Mouse (Mus musculus): ENCODE results near the gene Gm11232. TPM values are rescaled to one million over a fixed set of nuclear protein-coding genes. Genes with fewer than 3 reads are reported as not detected.

Gene Gm11232
- 0.16 TPM in 1 of 2 replicates, not detected in the other for polyA plus RNA-seq (2014; fragmentation: Nextera tagmentation; extraction: Ambion mirVana)

DNA sequence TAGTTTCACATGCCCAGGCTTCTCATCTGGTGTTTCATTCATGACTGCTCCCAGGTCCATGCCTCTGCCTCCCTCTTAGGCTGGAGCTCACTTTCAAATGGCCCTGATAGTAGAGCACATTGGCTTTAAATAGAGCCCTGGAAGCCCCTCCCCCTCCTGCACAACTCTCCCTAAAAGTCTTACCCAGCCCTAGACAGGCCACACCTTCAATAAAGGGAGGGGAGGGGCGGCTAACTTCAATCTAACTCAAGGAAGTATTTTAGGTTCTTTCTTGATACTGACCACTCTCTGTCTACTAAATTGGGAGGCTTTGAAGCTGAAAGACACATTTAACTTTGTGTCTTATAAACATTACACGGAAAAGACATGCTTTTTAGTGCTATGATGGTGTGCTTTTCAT is at the start of gene Gm11232:
Gene Gm11232 (minus strand): TSS at position 101 of the 400 bp plus-strand sequence.
- Histone ChIP-seq H3K4me2 (ENCODE audit: low read depth, low read length, severe bottlenecking) (no peak within 1 kb of the TSS), H3K27ac (ENCODE audit: low read depth, low read length) (no peak within 1 kb of the TSS), H3K4me3 (ENCODE audit: low read depth, low read length) (no peak within 1 kb of the TSS), H3K27me3 (ENCODE audit: control insufficient read depth, insufficient read depth, low read length) (no peaks in the 10 kb centered on the region; the same call in 1 of the 2 replicates), H3K4me1 (replicated peaks; ENCODE audit: control insufficient read depth, insufficient read depth, low read length) (no peaks in the 10 kb centered on the region), H3K36me3 (ENCODE audit: control insufficient read depth, insufficient read depth, low read length) (no peaks in the 10 kb centered on the region), H3K9ac (ENCODE audit: low read length) (no peak within 1 kb of the TSS), H3K9me3 (ENCODE audit: control insufficient read depth, low read length) (no peaks in the 10 kb centered on the region)
- DNase-seq (ENCODE audit: low spot score) (no peak), ATAC-seq (replicated peaks; ENCODE audit: low FRiP score) (no peak)
- 75% methylated on average over 2 of the region's 2 CpGs for WGBS

DNA sequence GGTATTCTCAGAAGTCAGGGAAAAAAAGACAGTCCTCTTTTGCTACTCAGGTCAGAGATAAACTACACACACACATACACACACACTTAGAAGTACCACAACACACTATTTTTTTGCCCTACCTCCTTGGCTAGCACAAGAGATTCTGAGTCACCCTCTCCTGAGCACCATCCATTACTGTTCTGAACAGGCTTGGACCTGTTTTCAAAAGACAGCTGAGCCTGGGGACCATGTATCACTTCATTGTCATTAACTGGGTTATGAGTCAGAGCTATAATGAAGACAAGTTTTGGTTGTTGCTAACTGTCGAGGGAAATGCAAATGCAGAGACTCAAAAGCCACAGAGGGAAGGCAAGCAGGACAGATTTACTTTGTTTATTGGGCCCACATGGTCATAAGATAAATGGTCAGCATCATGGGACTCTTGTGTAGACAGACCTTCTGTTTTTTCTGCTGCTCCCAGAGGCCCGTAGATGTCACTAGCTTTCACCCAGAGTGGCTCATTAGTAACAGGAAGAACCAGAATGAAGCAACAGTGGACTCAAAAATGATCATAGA is 48.3 kb upstream of the Gm11232 start:
- H3K4me2 ChIP-seq (ENCODE audit: low read depth, low read length, severe bottlenecking) = no peak overlapping the region
- H3K27ac ChIP-seq (ENCODE audit: low read depth, low read length) = no peak overlapping the region
- H3K27me3 ChIP-seq (ENCODE audit: control insufficient read depth, insufficient read depth, low read length) = no peaks in the 10 kb centered on the region
- no peaks in the 10 kb centered on the region for H3K9me3 ChIP-seq (ENCODE audit: control insufficient read depth, low read length)
- no peaks in the 10 kb centered on the region for H3K4me1 ChIP-seq (replicated peaks; ENCODE audit: control insufficient read depth, insufficient read depth, low read length)
- no peaks in the 10 kb centered on the region for H3K36me3 ChIP-seq (ENCODE audit: control insufficient read depth, insufficient read depth, low read length)
- H3K4me3 ChIP-seq (ENCODE audit: low read depth, low read length) = no peak overlapping the region
- 86% methylated on average over 2 of the region's 2 CpGs for WGBS
- ATAC-seq (replicated peaks; ENCODE audit: low FRiP score) = no peak
- no peak for DNase-seq (ENCODE audit: low spot score)
- no peak overlapping the region for H3K9ac ChIP-seq (ENCODE audit: low read length)

GRCm38 (mm10) chr4:71765529-71765928 is 7.8 kb upstream of the Gm11232 start:
- Histone ChIP-seq H3K4me3 (ENCODE audit: low read depth, low read length) (no peak overlapping the region), H3K4me2 (ENCODE audit: low read depth, low read length, severe bottlenecking) (no peak overlapping the region), H3K9ac (ENCODE audit: low read length) (no peak overlapping the region), H3K4me1 (replicated peaks; ENCODE audit: control insufficient read depth, insufficient read depth, low read length) (0 out of 2 replicates have a peak, but pooled peaks cover 3% of the 10 kb centered on the region), H3K9me3 (ENCODE audit: control insufficient read depth, low read length) (no peaks in the 10 kb centered on the region), H3K36me3 (ENCODE audit: control insufficient read depth, insufficient read depth, low read length) (no peaks in the 10 kb centered on the region), H3K27ac (ENCODE audit: low read depth, low read length) (no peak overlapping the region), H3K27me3 (ENCODE audit: control insufficient read depth, insufficient read depth, low read length) (no peaks in the 10 kb centered on the region)
- DNase-seq (ENCODE audit: low spot score) = no peak
- 45% methylated on average over 1 of the region's 1 CpGs for WGBS
- ATAC-seq (replicated peaks; ENCODE audit: low FRiP score) = peak; percentile 39

- H3K4me3 ChIP-seq (ENCODE audit: low read depth, low read length) = no peak overlapping the region
- 8% methylated on average over 3 of the region's 3 CpGs for WGBS
- ATAC-seq (replicated peaks; ENCODE audit: low FRiP score) = peak; percentile 97
- peak; percentile 65 for DNase-seq (ENCODE audit: low spot score)
- no peaks in the 10 kb centered on the region for H3K9me3 ChIP-seq (ENCODE audit: control insufficient read depth, low read length)
- H3K9ac ChIP-seq (ENCODE audit: low read length) = no peak overlapping the region
- no peaks in the 10 kb centered on the region for H3K36me3 ChIP-seq (ENCODE audit: control insufficient read depth, insufficient read depth, low read length)
- no peak overlapping the region for H3K27ac ChIP-seq (ENCODE audit: low read depth, low read length)
- 0 out of 2 replicates have a peak, but pooled peaks cover 3% of the 10 kb centered on the region for H3K4me1 ChIP-seq (replicated peaks; ENCODE audit: control insufficient read depth, insufficient read depth, low read length)
- no peak overlapping the region for H3K4me2 ChIP-seq (ENCODE audit: low read depth, low read length, severe bottlenecking)
- no peaks in the 10 kb centered on the region for H3K27me3 ChIP-seq (ENCODE audit: control insufficient read depth, insufficient read depth, low read length)
Measured at GRCm38 (mm10) chr4:71765071-71765470, 7.3 kb upstream of the Gm11232 start.

DNA sequence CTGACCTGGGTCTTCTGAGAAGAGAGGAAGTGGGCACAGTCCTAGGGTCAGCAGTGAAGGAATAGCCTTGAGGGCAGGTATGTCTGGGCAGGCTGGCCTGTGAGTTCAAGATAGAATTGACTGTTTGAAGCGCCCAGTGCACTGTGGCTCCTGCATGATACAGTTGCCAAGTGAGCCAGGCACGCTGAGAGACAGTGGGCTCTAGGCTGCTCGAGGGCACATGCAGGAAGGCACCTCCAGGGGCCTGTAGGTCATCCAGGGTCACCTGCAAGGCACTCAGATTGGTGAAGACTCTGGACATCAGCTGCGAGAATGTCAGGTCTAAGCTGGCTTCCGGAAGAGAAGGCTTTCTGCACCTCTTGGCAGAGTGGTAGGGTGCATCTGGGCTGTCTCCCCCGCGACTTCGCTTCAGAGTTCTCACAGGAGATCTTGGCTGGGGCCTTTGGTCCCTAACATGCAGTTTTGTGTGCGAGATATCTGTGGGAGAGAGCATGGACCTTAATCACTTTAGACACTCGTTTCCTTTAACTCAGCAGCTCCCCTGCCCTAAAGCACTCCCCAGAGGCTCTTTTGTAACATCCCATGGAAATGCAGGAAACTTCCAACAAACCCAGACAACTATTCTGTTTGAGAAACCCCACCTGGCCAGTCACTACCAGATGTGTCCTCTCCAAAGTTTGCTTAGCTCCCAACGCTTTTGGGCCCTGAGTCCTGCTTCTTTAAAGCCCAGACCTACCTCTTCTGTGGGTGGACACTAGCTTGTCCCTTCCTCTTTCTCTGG is 1.1 kb downstream of the Gm11232 start:
- no peak overlapping the region for H3K4me2 ChIP-seq (ENCODE audit: low read depth, low read length, severe bottlenecking)
- no peak overlapping the region for H3K9ac ChIP-seq (ENCODE audit: low read length)
- DNase-seq (ENCODE audit: low spot score) (no peak), ATAC-seq (replicated peaks; ENCODE audit: low FRiP score) (no peak)
- H3K9me3 ChIP-seq (ENCODE audit: control insufficient read depth, low read length) = no peaks in the 10 kb centered on the region
- H3K27me3 ChIP-seq (ENCODE audit: control insufficient read depth, insufficient read depth, low read length) = no peaks in the 10 kb centered on the region; the same call in 1 of the 2 replicates
- H3K4me1 ChIP-seq (replicated peaks; ENCODE audit: control insufficient read depth, insufficient read depth, low read length) = no peaks in the 10 kb centered on the region
- no peak overlapping the region for H3K27ac ChIP-seq (ENCODE audit: low read depth, low read length)
- H3K36me3 ChIP-seq (ENCODE audit: control insufficient read depth, insufficient read depth, low read length) = no peaks in the 10 kb centered on the region
- no peak overlapping the region for H3K4me3 ChIP-seq (ENCODE audit: low read depth, low read length)
- WGBS = 89% methylated on average over 11 of the region's 11 CpGs

DNA sequence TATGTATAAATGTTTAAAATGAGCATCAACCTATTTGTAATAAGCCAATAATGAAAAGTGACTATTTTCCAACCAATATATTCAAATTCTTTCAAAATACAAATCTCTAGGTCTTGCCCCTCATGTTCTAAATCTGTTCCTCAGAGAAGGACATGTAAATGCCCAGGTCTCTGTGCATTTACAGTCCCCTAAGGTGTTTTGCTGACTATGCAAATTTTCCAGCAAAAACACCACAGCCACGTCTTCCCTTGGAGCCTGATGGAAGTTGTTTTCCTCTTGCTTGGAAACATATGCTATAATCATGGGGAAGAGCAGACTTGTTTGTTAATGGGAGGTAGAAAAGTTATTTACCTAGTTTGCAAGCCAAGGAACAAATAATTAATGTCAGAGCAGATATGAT is 12.0 kb downstream of the Gm11232 start:
- ATAC-seq (replicated peaks; ENCODE audit: low FRiP score) (no peak), DNase-seq (ENCODE audit: low spot score) (no peak)
- H3K4me1 ChIP-seq (replicated peaks; ENCODE audit: control insufficient read depth, insufficient read depth, low read length) = no peaks in the 10 kb centered on the region
- H3K4me2 ChIP-seq (ENCODE audit: low read depth, low read length, severe bottlenecking) = no peak overlapping the region
- no peaks in the 10 kb centered on the region for H3K9me3 ChIP-seq (ENCODE audit: control insufficient read depth, low read length)
- H3K27me3 ChIP-seq (ENCODE audit: control insufficient read depth, insufficient read depth, low read length) = no peaks in the 10 kb centered on the region
- no peak overlapping the region for H3K9ac ChIP-seq (ENCODE audit: low read length)
- H3K27ac ChIP-seq (ENCODE audit: low read depth, low read length) = no peak overlapping the region
- WGBS = 67% methylated on average over 1 of the region's 1 CpGs
- H3K36me3 ChIP-seq (ENCODE audit: control insufficient read depth, insufficient read depth, low read length) = no peaks in the 10 kb centered on the region
- H3K4me3 ChIP-seq (ENCODE audit: low read depth, low read length) = no peak overlapping the region

- H3K9ac ChIP-seq (ENCODE audit: low read length) = no peak overlapping the region
- H3K9me3 ChIP-seq (ENCODE audit: control insufficient read depth, low read length) = no peaks in the 10 kb centered on the region
- no peaks in the 10 kb centered on the region for H3K36me3 ChIP-seq (ENCODE audit: control insufficient read depth, insufficient read depth, low read length)
- DNase-seq (ENCODE audit: low spot score) = no peak
- no peaks in the 10 kb centered on the region for H3K4me1 ChIP-seq (replicated peaks; ENCODE audit: control insufficient read depth, insufficient read depth, low read length)
- no peak for ATAC-seq (replicated peaks; ENCODE audit: low FRiP score)
- H3K4me2 ChIP-seq (ENCODE audit: low read depth, low read length, severe bottlenecking) = no peak overlapping the region
- no peak overlapping the region for H3K27ac ChIP-seq (ENCODE audit: low read depth, low read length)
- no peak overlapping the region for H3K4me3 ChIP-seq (ENCODE audit: low read depth, low read length)
- no peaks in the 10 kb centered on the region for H3K27me3 ChIP-seq (ENCODE audit: control insufficient read depth, insufficient read depth, low read length)
Measured at GRCm38 (mm10) chr4:71736529-71736928, 21.2 kb downstream of the Gm11232 start.

DNA sequence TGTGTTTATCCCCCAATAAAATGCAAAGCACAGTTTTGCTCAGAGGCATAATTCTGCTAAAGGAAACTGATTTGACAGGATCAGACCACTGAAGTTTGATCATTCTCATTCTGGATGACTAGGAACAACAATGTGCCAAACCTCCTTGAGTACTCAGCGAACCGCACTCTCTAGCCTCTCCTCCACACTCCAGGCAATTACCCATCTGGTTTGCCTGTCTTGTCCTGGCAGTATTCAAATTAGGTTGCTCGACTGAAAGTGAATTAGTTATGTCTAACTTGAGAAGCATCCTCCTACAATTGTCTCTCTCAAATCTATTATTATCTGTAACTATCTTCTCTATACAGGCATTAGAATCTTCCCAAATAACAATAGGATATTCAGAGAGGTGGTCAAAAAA is 22.5 kb downstream of the Gm11232 start:
- ATAC-seq (replicated peaks; ENCODE audit: low FRiP score) = no peak
- no peaks in the 10 kb centered on the region for H3K36me3 ChIP-seq (ENCODE audit: control insufficient read depth, insufficient read depth, low read length)
- H3K4me3 ChIP-seq (ENCODE audit: low read depth, low read length) = no peak overlapping the region
- H3K9ac ChIP-seq (ENCODE audit: low read length) = no peak overlapping the region
- H3K4me2 ChIP-seq (ENCODE audit: low read depth, low read length, severe bottlenecking) = no peak overlapping the region
- no peaks in the 10 kb centered on the region for H3K9me3 ChIP-seq (ENCODE audit: control insufficient read depth, low read length)
- no peak overlapping the region for H3K27ac ChIP-seq (ENCODE audit: low read depth, low read length)
- H3K27me3 ChIP-seq (ENCODE audit: control insufficient read depth, insufficient read depth, low read length) = no peaks in the 10 kb centered on the region
- DNase-seq (ENCODE audit: low spot score) = no peak
- WGBS = 76% methylated on average over 3 of the region's 3 CpGs
- no peaks in the 10 kb centered on the region for H3K4me1 ChIP-seq (replicated peaks; ENCODE audit: control insufficient read depth, insufficient read depth, low read length)

DNA sequence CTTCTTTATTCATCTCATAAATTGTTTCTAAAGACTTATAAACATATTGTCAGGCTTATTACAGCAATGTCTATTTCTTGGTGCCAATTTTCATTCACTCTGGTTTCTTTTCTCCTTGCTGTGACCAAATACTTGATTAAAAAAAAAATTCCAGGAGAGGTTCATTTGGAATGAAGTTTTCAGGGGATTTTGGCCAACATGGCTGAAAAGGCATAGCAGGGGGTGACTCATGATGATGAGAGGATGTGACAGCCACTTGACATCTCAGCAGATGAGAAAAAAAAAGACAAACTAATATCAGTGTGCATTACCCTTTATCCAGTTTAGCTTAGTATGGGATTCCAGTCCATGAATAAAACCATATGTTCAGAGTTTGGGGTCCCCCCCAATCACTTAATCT is 28.4 kb downstream of the Gm11232 start:
- no peak for DNase-seq (ENCODE audit: low spot score)
- Histone ChIP-seq H3K4me3 (ENCODE audit: low read depth, low read length) (no peak overlapping the region), H3K4me2 (ENCODE audit: low read depth, low read length, severe bottlenecking) (no peak overlapping the region), H3K27me3 (ENCODE audit: control insufficient read depth, insufficient read depth, low read length) (no peaks in the 10 kb centered on the region), H3K27ac (ENCODE audit: low read depth, low read length) (no peak overlapping the region), H3K9me3 (ENCODE audit: control insufficient read depth, low read length) (no peaks in the 10 kb centered on the region), H3K36me3 (ENCODE audit: control insufficient read depth, insufficient read depth, low read length) (no peaks in the 10 kb centered on the region), H3K9ac (ENCODE audit: low read length) (no peak overlapping the region), H3K4me1 (replicated peaks; ENCODE audit: control insufficient read depth, insufficient read depth, low read length) (no peaks in the 10 kb centered on the region)
- no peak for ATAC-seq (replicated peaks; ENCODE audit: low FRiP score)

Measured in forebrain, embryonic 11.5 days (tissue).